Mouse (Mus musculus): ENCODE data around the gene Tchp. TPM values are rescaled to one million over a fixed set of nuclear protein-coding genes. Genes with fewer than 3 reads are reported as not detected.
A peak's percentile ranks its signal among the peaks of the same experiment; 100 is the strongest.

The Tchp gene
- 10 to 100 TPM in 2 of 4 experiments, 1 to 10 TPM in 2; 7.4 to 27.5 (median 12.3) TPM for total RNA-seq (2022)

DNA sequence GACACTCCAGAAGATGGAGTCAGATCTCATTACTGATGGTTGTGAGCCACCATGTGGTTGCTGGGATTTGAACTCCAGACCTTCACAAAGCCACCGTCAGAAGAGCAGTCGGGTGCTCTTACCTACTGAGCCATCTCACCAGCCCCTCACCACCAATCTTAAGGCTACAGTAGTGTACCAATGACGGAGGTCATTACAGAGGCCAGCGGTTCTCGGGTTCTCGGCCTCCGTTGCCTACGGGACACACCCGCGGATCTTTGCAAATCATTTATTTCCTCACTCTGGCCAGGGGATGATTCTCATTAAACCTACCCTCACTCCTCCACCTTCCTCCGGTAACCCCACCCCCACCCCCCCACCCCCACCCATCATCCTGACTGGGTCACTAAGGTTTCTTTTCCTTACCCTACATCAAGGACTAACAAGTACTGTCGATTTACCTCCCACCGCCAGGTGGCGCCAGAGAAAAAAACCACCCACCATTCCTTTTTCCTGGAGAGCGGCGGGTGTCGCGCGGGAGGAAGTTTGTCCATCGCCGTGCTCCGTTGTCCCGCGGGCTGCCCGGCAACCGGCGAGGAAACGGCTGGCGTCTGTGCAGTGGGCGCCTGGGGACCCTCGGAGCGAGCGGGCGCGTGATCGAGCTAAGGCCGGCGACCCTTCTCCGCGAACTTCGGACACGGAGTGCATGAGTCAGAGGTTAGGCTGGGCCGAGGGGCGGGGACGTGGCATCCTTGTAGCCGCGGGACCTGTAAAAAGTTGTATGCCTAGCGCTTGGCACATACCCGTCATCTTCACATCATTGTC lies at the start of gene Tchp:
Gene Tchp, plus strand, starts transcription at position 496 of the 804 bp plus-strand sequence.
- peak; percentile 89 for DNase-seq

DNA sequence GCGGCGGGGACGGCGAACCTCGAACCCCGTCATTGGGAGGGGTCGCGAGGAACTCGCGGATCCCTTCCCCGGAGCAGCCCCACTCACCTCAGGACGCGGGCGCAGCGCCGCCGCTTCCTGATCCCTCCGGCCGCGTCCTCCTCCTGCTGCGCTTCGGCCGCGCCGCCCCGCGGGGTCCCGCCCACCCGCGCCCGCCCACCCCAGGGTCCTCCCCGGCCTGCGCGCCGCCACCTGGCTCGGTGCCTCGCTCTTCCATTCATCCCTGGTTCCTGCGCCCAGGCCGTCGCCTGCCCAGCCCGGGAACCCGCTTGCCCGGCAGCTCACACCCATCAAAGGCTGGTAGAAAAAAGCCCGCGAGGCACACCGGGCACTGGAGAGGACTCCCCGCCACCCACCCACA lies 49.3 kb upstream of the Tchp start, which contains the start of gene Trpv4:
Gene Trpv4, minus strand, starts transcription at position 167 of the 400 bp plus-strand sequence.
- DNase-seq = no peak

DNA sequence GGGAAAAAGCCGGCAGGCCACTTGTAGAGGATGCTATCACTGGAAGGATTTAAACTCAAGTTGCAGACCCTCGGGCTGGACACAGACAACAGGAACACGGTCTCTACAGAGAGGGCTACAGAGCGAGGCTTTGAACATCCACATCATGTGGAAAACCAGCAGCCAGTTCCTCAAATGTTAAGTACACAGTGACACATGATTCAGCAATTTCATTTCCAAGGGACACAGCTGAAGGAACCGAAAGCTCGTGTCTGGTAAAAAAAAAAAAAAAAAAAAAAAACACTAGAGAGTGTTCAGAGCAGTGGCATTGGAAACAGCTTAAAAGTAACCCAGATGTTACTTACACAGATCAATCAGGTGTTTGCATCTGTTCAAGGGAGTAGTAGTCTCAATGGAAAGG lies 46.5 kb upstream of the Tchp start:
- DNase-seq = no peak

DNA sequence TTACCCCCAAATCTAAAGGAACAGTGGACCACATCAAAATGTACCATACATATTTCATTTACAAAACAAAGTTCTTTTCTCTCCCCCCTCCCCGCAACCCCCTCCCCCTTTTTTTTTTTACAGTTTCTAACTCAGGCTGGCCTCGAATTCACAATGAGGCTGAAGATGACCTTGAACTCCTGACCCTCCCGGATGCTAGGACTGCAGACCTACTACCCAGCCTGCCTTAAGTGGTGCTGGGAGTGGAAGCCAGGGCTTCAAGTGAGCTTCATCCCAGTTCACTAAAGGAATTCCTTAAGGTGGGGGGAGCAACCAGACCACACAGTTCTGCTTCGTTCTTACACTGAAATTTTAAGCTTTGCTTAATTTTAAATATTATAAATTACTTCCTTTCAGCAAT lies 43.4 kb upstream of the Tchp start:
- no peak for DNase-seq

DNA sequence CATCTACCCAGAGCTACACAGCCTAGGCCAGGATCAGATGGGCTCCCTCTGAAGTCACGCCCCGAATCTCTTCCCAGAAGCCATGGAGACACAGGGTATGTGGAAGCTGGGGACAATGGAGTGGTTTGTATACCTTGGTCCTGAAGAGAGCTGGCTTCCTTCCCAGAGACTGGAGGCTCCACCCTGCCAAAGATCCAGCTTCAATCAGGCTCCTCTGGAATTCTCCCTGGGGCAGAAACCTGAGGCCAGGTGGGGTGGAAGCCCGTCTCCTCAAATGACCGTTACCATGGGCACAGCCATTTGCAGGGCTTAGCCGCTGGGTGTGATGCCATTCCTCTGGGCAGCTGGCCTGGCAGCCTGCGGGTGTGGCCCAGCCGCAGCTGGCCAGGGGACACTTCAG lies 42.8 kb upstream of the Tchp start:
- no peak for DNase-seq

DNA sequence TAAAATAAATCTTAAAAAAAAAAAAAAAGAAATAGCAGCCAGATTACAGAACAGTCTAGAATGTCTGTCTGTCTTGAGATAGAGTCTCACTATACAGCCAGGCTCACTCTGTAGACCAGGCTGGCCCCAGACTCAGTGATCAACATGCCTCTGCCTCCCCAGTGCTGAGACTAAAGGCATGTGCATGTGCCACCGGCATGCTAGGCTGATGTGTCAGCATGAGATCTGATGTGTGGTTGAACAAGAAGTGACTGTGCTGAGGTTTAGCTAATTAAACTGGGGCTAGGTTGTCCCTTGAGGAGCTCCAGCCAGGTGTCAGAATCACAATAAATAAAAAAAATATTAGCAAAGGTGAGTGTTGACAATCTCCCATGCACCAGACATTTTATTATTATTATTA lies 40.9 kb upstream of the Tchp start:
- DNase-seq = no peak

DNA sequence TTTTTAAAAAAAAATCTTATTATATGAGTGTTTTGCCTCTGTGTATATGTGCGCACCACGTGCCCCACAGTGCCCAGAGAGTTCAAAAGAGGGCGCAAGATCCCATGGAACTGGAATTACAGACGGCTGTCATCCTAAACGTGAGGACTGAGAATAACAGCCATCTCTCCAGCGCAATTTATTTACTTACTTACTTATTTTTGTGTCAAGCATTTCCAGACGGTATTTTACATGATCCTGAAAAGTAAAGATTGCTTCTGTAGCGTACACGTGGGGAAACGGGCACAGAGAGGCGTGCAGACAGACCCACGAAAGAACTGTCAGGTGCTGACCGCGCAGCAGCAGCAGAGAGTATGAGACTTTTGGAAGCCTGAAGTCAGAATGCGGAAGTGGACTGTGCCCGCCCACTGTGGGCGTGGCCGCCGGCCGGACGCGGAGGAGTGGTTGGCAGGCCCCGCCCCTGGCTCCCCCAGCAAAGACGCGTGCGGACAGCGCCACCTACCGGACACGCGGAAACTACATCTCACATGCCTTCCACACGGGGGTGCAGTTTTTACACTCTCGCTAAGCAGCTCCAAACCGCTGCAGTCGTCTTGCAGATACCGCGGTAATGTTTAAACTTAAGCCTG lies 40.2 kb upstream of the Tchp start:
- peak; percentile 96 for DNase-seq

DNA sequence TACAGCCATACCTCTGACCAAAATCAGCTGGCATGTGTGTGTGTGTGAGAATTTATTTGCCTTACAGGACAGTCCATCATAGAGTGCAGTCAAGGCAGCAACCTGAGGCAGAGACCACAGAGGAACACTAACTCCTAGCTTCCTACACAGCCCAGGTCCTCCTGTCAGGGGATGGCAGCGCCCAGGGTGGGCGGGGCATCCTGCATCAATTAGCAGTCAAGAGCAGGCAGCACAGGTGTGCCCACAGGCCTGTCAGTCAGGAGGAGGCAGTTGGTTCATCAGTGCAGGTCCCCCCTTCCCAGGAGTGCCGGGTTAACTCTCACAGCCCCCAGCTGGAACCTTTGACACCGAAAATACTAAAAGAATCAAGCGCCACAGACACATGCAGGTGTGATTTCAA lies 38.5 kb upstream of the Tchp start:
- no peak for DNase-seq

DNA sequence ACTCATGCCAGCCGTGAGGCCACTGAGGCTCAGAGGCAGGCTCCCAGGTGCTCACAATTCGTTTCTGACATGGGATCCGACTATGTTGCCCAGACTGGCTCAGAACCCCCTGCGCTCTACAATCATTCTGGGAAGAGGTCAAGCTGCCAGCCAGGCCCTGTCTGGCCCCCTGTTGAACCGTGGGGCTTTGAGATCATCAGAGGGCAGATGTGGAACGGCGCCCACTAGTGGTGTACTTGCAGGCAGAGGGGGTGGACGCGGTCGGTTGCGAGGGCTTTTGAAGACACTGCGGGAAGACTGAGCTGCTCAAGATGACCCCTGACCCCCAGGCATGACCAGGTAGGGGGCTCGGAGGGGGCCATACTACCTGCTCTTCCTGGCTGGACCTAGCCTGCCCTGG lies 34.4 kb upstream of the Tchp start:
- no peak for DNase-seq

DNA sequence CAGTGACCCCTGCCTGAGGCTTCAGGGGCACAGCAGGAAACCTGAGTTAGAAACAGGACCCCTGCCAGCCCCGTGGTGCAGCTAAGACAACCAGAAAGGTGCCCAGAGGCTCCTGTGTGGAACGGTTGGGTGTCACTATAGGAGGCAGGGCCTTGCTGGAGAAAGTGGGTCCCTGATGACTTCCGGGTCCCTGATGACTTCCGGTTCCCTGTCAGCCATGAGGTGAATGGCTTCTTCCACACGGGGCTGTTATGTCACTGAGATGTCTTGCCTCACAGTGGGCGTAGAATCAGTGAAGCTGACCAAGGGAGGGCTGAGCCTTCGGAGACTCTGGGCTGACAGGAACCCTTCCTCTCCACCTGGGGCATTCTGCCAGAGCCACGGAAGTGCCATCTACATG lies 33.0 kb upstream of the Tchp start:
- DNase-seq = no peak

DNA sequence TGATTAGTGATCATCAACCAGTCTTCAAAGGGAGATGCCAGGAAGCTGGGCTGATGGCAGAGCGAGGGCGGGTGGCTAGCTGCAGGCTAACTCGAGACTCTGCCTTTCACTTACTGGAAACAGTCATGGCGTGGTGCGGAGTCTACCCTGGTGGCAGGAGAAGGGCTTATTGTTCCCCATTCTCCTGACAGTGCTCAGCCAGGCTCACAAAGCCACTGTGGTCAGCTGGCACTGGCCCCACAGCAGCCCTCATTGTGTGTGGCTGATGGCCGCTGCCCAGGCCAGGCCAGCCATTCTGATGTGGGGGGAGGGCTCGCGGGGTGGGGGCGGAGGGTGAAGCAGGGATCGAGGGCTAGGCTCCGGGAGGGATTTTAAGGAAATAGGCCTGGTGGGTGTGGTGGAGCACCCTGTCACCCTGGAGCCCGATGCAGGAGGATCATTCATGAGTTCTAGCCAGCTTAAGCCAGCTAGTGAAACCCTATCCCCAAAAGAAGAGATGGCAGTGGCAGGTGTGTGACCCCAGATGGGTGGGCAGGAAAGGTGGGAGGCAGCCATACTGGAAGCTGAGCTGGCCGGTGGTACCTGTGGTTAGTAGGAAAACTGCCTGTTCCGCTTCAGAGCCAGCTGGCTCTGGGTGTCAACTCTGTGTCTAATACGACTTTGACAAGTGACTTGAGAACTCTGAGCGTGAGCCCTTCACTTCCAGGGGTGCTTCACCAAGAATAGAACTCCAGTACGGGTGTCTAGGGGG lies 27.5 kb upstream of the Tchp start:
- DNase-seq = no peak

DNA sequence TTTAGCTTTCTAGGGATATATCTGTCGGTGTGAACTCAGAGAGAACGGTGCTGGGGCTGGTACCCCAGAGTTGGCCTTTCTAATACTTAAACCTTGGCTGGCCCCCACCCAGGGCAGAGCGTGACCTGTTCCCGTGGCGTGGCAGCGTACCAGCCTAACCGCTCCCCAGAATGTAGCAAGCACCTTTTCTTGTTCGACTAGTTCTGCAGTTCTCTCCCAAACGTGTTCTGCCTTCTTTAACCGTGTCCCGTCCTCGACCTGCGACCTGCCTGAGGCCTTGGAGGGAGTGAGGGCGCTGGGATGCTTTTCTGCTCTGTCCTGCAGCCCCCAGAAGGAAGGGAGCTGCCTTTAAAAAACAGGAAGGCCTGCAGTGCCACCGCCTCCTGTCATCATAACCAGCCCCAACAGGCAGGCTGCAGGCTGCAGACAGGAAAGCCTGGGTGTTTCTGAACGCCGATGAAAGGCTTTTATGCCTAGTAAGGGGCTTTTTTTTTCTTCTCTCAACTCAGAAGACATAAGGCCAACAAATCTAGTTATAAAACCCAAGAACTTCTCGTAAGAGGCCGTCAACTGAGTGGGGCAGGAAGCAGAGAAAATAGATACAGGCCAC lies 26.8 kb upstream of the Tchp start:
- no peak for DNase-seq

DNA sequence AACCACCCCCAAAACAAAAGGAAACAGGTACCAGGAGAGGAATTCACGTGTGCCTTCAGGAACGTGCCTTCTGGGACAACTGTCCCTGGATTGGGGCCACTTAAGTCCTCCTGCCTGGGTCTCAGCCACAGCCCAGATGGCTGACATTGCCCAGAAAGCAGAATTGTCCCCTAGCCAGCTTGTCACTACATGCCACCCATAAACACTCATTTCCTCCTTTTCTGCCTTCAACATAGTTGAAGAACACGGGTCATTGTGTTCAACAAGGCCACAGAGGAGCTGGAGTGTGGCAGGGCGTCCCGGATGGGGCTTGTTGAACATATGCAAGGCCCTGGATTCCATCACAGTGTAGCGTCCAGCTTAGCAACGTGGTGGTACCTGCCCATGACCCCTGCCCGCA lies 25.8 kb upstream of the Tchp start:
- DNase-seq = no peak

DNA sequence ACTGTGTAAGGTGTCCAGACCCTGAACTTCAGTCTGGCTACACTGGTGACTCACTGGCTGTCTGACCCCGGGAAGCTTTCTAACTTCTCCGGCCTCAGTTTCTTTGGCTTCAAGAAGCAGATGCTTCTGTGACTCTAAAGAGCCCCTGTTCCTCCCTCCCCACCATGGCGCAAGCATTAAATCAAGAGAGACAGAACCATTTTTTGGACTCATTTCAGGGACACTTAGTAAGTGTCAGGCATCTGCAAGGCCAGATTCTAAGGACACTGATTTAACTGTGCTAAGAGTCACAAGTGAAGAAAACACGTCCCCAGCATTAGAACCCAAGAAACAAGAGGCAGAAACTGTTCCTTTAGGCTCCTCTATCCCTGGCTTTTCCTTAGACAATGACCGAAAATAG lies 21.6 kb upstream of the Tchp start:
- no peak for DNase-seq

DNA sequence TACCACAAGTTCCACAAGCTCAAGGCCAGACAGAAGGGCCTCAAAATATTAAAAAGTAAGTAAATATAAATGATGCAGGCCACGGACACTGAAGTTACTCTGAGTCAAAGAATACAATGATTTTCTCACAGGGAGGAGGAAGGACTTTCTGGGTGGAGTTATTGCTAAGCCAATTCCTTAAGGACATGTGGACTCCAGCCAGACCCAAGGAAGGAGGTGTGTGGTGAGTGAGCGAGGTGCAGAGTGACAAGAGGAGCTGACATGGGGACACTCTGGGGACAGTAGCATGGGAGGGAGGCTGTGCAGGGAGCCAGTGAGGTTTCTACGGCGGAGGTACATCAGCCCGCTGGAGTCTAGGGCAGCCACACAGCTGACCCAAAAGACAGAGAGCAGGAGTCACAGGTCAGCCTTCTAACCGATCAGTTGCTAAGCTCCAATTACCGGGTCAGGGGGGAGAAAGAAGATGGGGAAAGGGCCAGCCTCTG lies 20.8 kb upstream of the Tchp start:
- DNase-seq = no peak

DNA sequence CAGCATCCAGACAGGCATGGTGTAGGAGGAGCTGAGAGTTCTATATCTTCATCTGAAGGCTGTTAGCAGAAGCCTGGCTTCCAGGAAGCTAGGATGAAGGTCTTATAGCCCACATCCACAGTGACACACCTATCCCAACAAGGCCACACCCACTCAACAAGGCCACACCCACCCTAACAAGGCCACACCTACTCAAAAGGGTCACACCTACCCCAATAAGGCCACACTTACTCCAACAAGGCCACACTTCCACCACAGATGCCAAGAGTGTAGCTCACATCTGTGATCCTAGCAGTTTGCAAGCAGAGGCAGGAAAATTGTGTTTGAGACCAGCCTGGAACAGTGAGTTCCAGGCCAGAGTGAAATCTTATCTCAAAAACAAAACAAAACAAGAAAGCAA lies 19.7 kb upstream of the Tchp start:
- DNase-seq = no peak

DNA sequence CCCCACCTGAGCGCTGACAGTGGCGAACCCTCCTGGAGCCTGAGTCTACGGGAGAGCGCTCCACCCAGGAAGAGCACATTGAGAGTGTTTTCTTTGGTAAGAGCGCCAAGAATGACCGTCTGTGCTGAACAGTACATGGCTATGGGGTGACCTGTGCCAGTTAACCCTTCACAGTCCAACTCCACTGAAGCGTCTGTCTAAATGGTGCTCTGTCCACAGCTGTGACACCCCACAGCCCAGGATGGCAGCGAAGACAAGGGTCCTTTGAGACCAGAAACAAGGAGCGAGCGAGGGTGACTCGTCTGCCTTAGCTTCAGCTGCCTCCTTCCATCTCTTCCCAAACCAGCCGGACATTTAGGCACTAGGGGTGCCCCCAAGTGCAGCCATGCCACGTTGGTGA lies 18.9 kb upstream of the Tchp start:
- no peak for DNase-seq

DNA sequence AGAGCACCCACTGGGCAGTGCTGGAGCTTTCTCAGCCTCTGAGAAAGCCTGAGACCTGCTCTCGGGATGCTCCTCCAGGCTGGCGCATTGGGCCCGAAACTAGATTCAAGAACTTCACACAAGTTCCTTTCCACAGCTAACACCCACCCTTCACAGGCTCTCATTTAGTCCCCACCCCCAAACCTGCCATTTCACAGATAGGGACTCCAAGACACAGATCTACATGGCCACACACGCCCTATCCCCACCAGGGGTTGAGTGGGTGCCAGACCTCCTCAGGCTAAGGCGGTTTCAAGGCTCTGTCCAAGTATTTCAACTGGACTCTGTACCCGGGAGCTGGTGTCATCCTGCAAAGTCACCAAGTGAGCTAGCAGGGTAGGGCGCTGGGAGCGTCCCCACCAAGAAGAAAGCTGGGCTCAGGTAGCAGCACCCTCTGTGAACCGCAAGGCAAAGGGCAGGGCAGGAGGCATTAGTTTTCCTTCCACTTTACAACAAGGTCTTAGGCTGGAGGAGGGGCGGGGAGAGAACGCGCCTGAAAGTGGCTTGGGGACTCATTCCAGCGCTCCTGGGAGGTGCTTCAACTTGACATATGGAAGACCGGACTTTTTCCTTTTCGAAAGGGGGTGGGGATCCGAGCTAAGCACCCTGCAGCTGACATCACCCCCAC lies 17.7 kb upstream of the Tchp start:
- no peak for DNase-seq

DNA sequence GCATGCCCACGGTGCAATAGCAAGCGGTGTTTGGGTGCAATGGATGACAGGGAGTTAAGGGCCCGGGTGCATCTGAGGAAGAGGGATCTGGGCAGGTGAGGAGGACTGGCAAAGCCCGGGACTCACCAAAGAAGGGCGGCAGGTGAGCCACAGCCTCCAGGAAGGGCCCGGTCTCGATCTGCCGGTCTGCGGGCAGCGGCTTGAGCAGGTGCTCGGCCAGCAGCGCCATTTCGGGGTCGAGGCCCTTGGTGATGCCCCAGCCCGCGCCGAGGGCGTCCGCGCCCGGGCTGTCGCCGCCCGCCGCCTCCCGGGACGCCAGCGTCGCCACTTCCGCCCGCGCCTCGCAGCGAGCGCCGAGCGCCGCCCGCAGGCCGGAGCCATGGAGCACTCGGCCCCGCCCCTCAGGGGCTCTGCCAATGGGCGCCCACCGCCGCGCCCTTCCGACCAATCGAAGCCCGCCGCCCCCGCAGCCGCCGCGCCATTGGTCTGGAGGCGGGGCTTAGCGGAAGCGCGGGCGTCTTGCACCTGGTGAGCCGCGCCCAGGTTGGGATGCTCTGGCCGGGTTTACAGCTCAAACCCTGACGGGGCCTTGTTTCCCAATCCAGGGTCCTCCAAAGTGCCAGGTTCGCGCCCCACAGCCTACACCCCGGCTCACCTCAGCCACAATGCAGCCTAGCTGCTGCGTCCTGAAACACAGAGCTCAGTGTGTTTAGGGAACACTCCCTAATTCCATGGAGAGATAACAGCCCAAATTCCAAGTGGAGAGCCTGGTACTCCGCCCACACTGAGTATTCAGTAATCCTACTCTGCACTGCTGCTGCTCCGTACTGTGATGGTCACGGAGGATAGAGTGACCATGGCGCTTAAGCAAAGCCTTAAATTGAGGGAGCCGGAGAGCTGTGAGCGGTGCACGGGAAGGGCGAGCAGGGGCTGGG lies 16.7 kb upstream of the Tchp start, which contains the start of gene Gltp:
Gene Gltp, minus strand, starts transcription at position 352 of the 935 bp plus-strand sequence.
- DNase-seq = peak; percentile 89

DNA sequence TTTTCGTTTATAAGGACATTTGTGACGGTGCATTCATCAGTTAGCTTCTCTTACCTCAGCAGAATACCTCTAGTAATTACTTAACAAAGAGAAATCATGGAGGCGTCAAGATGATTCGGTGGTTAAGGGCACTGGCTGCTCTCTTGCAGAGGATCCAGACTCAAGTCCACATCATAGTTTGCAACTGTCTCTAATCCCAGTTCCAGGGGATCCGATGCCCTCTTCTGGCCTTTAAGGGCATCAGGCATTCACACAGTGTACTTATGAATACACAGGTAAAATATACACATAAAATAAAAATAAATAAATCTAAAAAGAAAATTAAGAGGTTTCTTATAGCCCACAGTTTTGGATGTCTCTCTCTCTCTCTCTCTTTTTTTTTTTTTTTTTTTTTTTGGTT lies 11.8 kb upstream of the Tchp start:
- DNase-seq = no peak

DNA sequence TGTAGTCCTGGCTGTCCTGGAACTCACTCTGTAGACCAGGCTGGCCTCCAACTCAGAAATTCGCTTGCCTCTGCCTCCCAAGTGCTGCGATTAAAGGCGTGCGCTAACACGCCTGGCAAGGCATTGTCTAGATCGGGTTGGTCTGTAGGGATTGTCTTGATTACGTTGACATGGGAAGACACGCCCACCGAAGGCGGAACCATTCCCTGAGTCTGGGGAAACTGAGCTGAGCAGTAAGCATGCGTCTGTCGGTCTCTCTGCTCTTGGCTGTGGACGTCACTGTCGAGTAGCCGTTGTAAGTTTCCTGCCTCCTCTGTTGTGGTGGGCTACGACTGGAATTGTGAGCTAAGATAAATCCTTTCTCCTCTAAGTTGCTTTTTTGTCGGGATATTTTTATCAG lies 10.6 kb upstream of the Tchp start:
- no peak for DNase-seq

Data from adrenal gland, adult 8-10 months (tissue).